Mouse (Mus musculus) embryo, embryonic 11.5 days (tissue): ENCODE data around the gene Hist1h3b.
A peak's percentile ranks its signal among the peaks of the same experiment; 100 is the strongest.
"Not testable (repeated sequence)": the region's sequence is repeated elsewhere in the genome, so short reads cannot be mapped to it uniquely, and the experiment has no call there.

Experiments used
- DNase-seq: peaks from one replicate; pipeline ENCODE4 v3.0.0-alpha.2; 2012; ENCODE audit warnings: low read depth, low spot score

Hist1h3b gene

GRCm38 (mm10) chr13:23753314-23754078 is 1.4 kb downstream of the Hist1h3b start:
- no peak for DNase-seq

GRCm38 (mm10) chr13:23755000-23755399 is 2.9 kb downstream of the Hist1h3b start:
- no peak for DNase-seq

DNA sequence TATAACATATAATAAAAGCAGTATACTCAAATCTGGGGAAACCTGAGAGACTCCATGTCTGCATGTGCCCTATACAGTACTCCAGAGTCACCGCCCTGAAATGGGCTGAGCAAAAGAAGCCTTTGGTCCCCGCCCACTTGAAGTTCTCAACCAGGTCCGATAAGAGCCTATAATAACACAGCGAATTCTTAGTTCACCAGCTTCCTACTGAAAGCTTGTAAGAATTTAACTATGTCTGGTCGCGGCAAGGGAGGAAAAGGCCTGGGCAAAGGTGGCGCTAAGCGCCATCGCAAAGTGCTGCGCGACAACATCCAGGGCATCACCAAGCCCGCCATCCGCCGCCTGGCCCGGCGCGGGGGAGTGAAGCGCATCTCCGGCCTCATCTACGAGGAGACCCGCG is 4.7 kb downstream of the Hist1h3b start, which contains the start of gene Hist1h4b:
TSS of gene Hist1h4b (plus strand) at position 224 of the 400 bp plus-strand sequence.
- peak; percentile 89 for DNase-seq

- DNase-seq = no peak
Measured at GRCm38 (mm10) chr13:23757211-23757773, 5.2 kb downstream of the Hist1h3b start.

DNA sequence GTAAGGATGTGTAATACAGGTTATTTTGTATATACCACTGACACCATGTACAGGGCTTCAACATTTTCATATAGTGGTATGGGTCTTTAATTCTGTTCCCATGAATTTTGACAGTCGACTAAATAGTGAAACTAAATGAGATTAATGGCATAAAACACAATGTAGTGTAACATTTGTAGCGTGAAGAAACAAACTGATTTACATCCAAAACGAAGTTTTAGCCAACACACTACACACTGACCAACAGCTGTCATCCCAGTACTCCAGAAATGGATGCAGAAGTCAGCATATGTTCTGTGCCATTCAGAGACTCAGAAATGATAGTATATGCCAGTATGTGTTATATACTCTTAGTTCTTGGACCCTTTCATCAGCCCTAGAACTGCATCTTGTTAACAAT is 5.9 kb downstream of the Hist1h3b start:
- DNase-seq = no peak

DNA sequence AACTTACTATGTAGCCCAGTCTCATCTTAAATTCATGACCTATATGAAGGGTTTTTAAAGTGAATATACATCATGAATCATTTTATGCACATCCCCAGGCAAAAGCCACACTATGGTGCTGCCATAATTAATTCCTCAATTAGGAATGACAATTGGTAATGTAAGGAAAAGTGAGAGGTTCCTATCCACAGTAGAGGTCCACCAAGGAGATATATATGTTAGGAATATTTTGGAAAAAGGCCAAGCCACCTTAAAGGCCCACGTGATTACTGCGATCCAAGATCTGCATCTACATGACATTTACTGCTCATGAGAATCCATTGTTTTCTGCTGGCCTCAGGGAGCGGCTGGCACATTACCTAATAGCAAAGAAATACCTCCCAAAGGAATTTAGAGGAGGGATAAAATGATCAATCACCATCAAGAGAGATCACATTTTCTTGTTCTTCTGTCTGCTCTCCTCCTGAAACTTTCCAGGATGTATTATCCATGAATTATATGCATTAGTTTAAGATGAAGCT is 7.2 kb downstream of the Hist1h3b start:
- no peak for DNase-seq

DNA sequence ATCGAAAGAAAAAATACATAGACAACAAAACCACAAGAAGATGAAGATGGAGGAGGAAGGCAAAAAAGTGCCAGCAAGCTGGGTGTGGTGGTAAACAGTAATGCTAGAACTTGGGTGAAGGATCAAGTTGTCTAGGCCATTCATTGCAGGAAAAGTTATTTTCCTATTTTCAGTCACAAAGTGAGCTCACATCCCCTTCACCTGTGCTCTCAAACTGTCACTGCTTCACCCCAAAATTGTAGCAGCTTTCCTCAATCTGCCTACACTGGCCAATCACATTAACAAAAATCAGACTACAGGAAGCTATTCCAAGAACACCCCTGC is 7.8 kb downstream of the Hist1h3b start:
- no peak for DNase-seq

DNA sequence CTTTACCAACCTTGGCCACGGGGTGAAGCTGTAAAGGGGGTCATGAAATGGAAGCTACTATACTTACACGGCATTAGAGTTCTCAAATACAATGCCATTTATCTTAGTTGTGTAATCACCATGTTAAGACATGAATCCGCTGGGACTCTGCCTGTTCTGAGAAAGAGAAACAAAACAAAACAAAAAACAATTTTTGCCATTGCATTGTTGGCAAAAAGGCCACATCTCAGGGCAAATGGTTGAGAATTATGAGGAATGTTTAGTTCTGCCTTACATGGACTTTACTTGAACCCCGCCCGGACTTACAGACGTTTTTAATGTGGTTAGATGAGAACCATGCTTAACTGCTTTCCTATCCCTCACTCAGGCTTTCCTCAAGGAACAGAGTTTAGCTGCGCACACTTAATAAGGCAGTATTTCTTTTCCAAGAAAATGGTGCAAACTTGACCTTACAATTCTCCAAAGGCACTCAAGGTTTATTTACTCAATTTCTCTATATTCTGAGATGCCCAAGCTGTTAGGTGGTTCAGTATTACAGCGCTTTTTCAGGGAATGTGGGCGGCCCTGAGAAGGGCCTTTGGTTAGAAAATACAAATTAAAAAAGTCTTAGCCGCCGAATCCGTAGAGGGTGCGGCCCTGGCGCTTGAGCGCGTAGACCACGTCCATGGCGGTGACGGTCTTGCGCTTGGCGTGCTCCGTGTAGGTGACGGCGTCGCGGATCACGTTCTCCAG is 8.3 kb downstream of the Hist1h3b start:
- no peak for DNase-seq

- DNase-seq = peak; percentile 96
Measured at GRCm38 (mm10) chr13:23760972-23761864, 9.2 kb downstream of the Hist1h3b start, which contains the start of gene Hist1h4a. Hist1h4a (minus strand) TSS chr13:23761230.

- DNase-seq = peak; percentile 79
Measured at GRCm38 (mm10) chr13:23761871-23762821, 10.1 kb downstream of the Hist1h3b start, which contains the start of gene Hist1h3a. Hist1h3a (minus strand) TSS chr13:23762386.

- DNase-seq = no peak
Measured at GRCm38 (mm10) chr13:23763242-23763585, 11.1 kb downstream of the Hist1h3b start.

- peak; percentile 86 for DNase-seq
Measured at GRCm38 (mm10) chr13:23763586-23764323, 11.7 kb downstream of the Hist1h3b start, which contains the start of gene Hist1h1a. Hist1h1a (plus strand) TSS chr13:23763666.

GRCm38 (mm10) chr13:23764324-23765171 is 12.5 kb downstream of the Hist1h3b start:
- DNase-seq = no peak

DNA sequence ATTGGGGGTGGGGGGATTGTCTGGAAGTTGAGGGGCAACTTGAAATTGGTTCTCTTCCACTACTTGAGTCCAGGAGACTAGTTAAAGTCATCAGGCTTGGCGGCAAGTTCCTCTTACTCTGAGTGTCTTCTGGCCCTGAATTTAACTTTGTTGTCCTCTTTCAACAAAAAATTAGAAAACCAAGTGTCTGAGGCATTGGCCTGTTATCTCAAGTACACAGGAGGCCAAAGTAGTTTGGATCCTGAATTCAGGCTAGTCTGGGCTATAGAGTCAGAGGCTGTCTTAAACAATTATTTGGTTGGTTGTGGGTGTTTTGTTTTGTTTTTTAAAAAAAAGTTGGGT is 13.1 kb downstream of the Hist1h3b start:
- DNase-seq = no peak

DNA sequence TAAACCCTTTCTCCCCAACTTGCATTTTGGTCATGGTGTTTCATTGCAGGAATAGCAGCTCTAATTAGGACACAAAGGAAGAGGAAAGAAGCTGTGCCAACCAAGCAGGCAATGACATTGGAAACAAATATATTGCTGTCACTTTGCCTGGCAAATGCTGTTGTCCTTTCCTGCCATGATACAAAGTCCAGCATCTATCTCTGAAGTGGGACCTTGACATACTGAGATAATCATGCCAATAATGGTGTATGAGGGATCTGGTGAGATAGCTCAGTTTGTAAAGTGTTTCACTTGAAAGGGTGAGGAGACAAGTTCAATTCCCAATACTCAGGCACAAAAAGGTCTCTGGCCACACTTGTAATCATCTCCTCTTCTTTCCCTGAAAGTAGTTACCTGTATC is 14.7 kb downstream of the Hist1h3b start:
- no peak for DNase-seq

DNA sequence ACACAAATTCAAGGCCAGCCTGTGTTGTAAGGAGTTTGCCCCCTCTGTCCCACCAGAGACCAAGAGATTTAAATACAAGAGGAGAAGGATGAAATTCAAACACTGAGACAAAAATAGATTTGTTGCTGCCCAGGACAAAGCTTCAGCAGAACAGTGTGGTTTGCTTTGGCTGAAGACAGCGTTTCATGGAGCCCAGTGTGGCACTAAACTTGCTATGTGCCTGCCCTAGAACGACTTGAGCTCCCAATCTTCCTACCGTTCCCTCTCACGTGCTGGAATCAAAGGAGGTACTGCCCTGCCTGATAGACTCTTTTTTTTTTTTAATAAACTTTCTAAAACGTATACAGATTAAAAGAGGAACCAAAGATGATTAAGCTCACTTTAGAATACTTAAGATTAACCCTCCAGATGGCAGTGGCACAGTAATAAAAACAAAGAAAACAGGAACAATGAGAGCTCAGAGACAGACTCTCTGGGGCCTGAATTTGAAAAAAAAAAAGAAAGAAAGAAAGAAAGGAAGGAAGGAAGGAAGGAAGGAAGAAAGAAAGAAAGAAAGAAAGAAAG is 16.8 kb downstream of the Hist1h3b start:
- no peak for DNase-seq

- DNase-seq = not testable (repeated sequence)
Measured at GRCm38 (mm10) chr13:23769613-23770012, 17.5 kb downstream of the Hist1h3b start, which contains the start of gene Trim38. Trim38 (plus strand) TSS chr13:23769913.
